Mouse (Mus musculus) bone marrow, adult 2 months (tissue): ENCODE data around the gene Derl2.

Experiments
- CTCF ChIP-seq: fragments of 200-500 bp; IDR thresholded peaks from 2 replicates; pipeline ENCODE4 v1.5.1; 2011; ENCODE audit warnings: low read length, control low read depth; ENCODE audit not compliant: control insufficient read depth, insufficient read depth
- POLR2A ChIP-seq: fragments of 200-500 bp; IDR thresholded peaks from 2 replicates; pipeline ENCODE4 v1.6.1; 2011; ENCODE audit warnings: low read depth, mild to moderate bottlenecking, control low read depth, low read length, borderline replicate concordance; ENCODE audit not compliant: control insufficient read depth

DNA sequence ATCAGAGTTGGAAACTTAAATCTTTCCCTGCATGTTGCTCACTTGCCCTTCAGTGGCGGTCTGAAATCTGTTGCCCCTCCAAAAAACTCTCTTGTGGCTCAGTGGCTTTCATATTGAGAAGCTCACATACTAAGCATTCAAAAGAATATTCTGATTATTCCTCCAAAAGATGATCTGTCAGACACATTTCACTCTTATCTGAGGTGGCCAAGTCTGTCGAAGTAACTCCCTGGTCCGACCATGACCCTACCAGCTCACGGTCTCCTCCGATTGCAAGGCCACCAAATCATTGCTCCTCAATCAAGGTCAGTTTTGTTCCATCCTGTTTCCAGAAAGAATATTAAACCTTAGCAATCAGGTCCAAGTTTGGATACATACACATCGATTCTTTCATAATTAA is 12.6 kb downstream of the Derl2 start:
- TF ChIP-seq POLR2A, result no peak
- TF ChIP-seq CTCF, result no peak
